Mouse (Mus musculus): ENCODE data around the gene Sema3b. TPM values are rescaled to one million over a fixed set of nuclear protein-coding genes. Genes with fewer than 3 reads are reported as not detected.

Gene Sema3b
- polyA plus RNA-seq, 1 experiment: 95.6 TPM

- TF ChIP-seq CTCF (IDR thresholded peaks at IDR 0.05; ENCODE audit: insufficient read depth, low read length): no peak
- TF ChIP-seq POLR2A (IDR thresholded peaks at IDR 0.05; ENCODE audit: borderline replicate concordance, extremely low read depth, low read depth, low read length): no peak
- H3K4me1 ChIP-seq (ENCODE audit: control insufficient read depth, insufficient read depth, low read length): peaks cover 7% of the 10 kb centered on the region
- 9% methylated on average over 46 of the region's 46 CpGs for WGBS
- DNase-seq: peak; percentile 95
- peak within 1 kb of the TSS; percentile 72 for H3K4me3 ChIP-seq (replicated peaks; ENCODE audit: extremely low read depth, low read depth, low read length)
Observed at GRCm38 (mm10) chr9:107586974-107587832, 21.8 kb downstream of the Sema3b start, which contains the start of gene Ifrd2. TSS of gene Ifrd2 (plus strand) at chr9:107587642.

DNA sequence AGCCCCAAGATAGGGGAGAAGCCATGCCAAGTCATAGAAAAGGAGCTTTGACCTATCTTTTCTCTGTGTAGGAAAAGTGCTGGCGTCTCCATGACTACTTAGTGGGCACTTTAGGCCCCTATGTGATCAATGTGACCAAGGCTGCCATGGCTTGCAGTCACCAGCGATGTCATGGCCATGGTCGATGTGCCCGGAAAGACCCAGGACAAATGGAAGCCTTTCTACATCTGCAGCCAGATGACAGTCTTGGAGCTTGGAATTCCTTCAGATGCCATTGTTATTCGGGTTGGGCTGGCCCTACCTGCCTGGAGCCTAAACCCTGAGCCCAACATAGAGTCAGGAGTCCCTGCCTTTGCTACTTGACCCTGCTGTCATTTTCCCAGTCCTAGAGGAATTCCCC is 22.5 kb downstream of the Sema3b start:
- DNase-seq: no peak
- WGBS: 81% methylated on average over 5 of the region's 5 CpGs
- TF ChIP-seq POLR2A (IDR thresholded peaks at IDR 0.05; ENCODE audit: borderline replicate concordance, extremely low read depth, low read depth, low read length) (no peak), CTCF (IDR thresholded peaks at IDR 0.05; ENCODE audit: insufficient read depth, low read length) (no peak)
- Histone ChIP-seq H3K4me1 (ENCODE audit: control insufficient read depth, insufficient read depth, low read length) (peaks cover 9% of the 10 kb centered on the region), H3K4me3 (replicated peaks; ENCODE audit: extremely low read depth, low read depth, low read length) (no peak overlapping the region)

- peaks cover 7% of the 10 kb centered on the region; the same call in 1 of the 2 replicates for H3K4me1 ChIP-seq (ENCODE audit: control insufficient read depth, insufficient read depth, low read length)
- TF ChIP-seq CTCF (IDR thresholded peaks at IDR 0.05; ENCODE audit: insufficient read depth, low read length) (no peak), POLR2A (IDR thresholded peaks at IDR 0.05; ENCODE audit: borderline replicate concordance, extremely low read depth, low read depth, low read length) (no peak)
- 90% methylated on average over 14 of the region's 14 CpGs for WGBS
- no peak overlapping the region for H3K4me3 ChIP-seq (replicated peaks; ENCODE audit: extremely low read depth, low read depth, low read length)
- DNase-seq: no peak
Observed at GRCm38 (mm10) chr9:107583174-107583573, 25.9 kb downstream of the Sema3b start.

DNA sequence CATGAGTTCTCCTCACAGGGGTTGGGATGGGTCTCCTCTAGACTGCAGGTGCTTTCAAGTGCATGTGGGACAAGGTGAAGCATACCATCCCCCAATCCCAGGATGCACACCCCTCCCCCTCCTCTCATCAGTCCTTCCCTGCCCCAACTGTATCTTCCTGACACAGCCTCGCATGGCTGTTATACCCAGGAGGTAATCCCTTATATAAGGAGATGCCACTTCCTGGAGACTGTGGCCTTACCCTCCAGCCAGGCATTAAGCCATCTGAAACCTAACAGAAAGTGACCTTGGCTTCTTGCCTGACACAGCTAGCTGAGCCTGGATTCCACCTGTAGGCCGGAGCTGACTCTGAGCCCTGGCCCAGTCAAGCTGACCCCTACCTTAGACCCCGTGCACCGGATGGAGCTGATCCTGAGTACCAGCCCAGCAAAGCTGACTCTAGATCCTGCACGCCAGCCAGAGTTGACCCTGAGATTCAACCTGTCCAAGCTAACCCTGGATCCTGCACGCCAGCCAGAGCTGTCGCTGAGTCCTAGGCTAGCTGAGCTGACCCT is 26.4 kb downstream of the Sema3b start:
- no peak overlapping the region for H3K4me3 ChIP-seq (replicated peaks; ENCODE audit: extremely low read depth, low read depth, low read length)
- WGBS: 77% methylated on average over 7 of the region's 7 CpGs
- DNase-seq: no peak
- peaks cover 9% of the 10 kb centered on the region; the same call in 1 of the 2 replicates for H3K4me1 ChIP-seq (ENCODE audit: control insufficient read depth, insufficient read depth, low read length)
- TF ChIP-seq POLR2A (IDR thresholded peaks at IDR 0.05; ENCODE audit: borderline replicate concordance, extremely low read depth, low read depth, low read length): no peak
- no peak for TF ChIP-seq CTCF (IDR thresholded peaks at IDR 0.05; ENCODE audit: insufficient read depth, low read length)

- 58% methylated on average over 4 of the region's 4 CpGs for WGBS
Observed at GRCm38 (mm10) chr9:107581584-107581983, 27.4 kb downstream of the Sema3b start.

GRCm38 (mm10) chr9:107580501-107581317 is 28.3 kb downstream of the Sema3b start, which contains the start of gene Hyal3:
TSS of gene Hyal3 (plus strand) at chr9:107580818.
- DNase-seq: peak; percentile 86
- peak within 1 kb of the TSS; percentile 86 for H3K4me3 ChIP-seq (replicated peaks; ENCODE audit: extremely low read depth, low read depth, low read length)
- TF ChIP-seq POLR2A (IDR thresholded peaks at IDR 0.05; ENCODE audit: borderline replicate concordance, extremely low read depth, low read depth, low read length) (peak; percentile 96; the same call in 1 of the 2 replicates), CTCF (IDR thresholded peaks at IDR 0.05; ENCODE audit: insufficient read depth, low read length) (no peak)
- under 1% methylated on average over 32 of the region's 32 CpGs for WGBS
- peaks cover 15% of the 10 kb centered on the region; the same call in 1 of the 2 replicates for H3K4me1 ChIP-seq (ENCODE audit: control insufficient read depth, insufficient read depth, low read length)

More at GRCm38 (mm10) chr9:107581584-107581983, 27.4 kb downstream of the Sema3b start:
- TF ChIP-seq CTCF (IDR thresholded peaks at IDR 0.05; ENCODE audit: insufficient read depth, low read length) (no peak), POLR2A (IDR thresholded peaks at IDR 0.05; ENCODE audit: borderline replicate concordance, extremely low read depth, low read depth, low read length) (no peak)
- DNase-seq: no peak
- Histone ChIP-seq H3K4me1 (ENCODE audit: control insufficient read depth, insufficient read depth, low read length) (peaks cover 11% of the 10 kb centered on the region; the same call in 1 of the 2 replicates), H3K4me3 (replicated peaks; ENCODE audit: extremely low read depth, low read depth, low read length) (peak overlapping the region; percentile 86)

DNA sequence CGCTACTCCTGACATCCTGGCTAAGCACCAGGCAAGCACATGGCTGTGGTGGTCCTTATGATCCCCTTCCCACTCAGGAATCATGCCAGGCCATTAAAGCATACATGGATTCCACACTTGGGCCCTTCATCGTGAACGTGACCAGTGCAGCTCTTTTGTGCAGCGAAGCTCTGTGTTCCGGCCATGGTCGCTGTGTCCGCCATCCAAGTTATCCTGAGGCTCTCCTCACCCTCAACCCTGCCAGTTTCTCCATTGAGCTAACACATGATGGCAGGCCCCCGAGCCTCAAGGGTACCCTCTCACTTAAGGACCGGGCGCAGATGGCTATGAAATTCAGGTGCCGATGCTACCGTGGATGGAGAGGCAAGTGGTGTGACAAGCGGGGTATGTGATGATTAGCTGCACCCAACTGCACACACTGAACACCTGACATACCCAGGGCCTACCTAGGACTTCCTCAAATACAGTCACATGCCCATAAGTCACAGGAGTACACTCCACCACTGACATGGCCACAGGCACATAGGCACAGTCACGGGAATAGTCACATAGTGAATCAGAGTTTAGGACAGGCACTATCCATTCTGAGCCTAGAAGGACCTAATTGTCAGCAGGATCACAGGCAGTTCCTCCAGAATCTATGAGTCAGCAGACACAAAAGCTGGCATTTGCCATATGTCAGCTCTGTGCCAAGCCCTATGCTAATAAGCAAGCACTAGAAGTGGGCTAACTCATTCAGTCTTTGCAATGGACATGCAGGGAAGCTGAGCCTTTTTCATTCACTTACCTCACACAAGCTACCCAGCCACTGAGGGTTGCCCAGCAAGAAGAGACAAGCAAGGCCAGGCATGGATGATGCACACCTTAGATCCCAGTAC is 29.8 kb downstream of the Sema3b start:
- DNase-seq: no peak

DNA sequence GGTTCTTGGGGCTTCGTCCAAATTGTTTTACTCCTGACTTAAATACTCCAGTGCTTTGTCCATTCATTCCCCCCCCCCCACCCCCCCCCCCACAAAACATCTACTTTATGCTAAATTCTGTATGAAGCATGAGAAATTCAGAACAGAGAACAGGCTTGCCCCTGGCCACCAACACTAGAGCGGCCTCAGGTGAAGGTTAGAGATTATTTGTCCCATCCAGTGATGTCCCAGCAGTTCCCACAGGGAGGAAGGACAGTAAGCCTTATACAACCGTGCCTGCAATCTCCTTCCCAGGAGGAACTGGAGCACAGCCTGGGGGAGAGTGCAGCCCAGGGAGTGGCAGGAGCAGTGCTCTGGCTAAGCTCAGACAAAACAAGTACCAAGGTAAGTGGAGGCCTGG is 30.4 kb downstream of the Sema3b start, which contains the start of gene Naa80:
Naa80 (plus strand) TSS at position 301 of the 400 bp plus-strand sequence.
- Histone ChIP-seq H3K4me3 (replicated peaks; ENCODE audit: extremely low read depth, low read depth, low read length) (no peak within 1 kb of the TSS), H3K4me1 (ENCODE audit: control insufficient read depth, insufficient read depth, low read length) (peaks cover 15% of the 10 kb centered on the region; the same call in 1 of the 2 replicates)
- DNase-seq: no peak
- 77% methylated on average over 3 of the region's 3 CpGs for WGBS
- no peak for TF ChIP-seq POLR2A (IDR thresholded peaks at IDR 0.05; ENCODE audit: borderline replicate concordance, extremely low read depth, low read depth, low read length)
- TF ChIP-seq CTCF (IDR thresholded peaks at IDR 0.05; ENCODE audit: insufficient read depth, low read length): no peak

More for the DNA sequence above, 29.8 kb downstream of the Sema3b start:
- Histone ChIP-seq H3K4me1 (ENCODE audit: control insufficient read depth, insufficient read depth, low read length) (peaks cover 15% of the 10 kb centered on the region; the same call in 1 of the 2 replicates), H3K4me3 (replicated peaks; ENCODE audit: extremely low read depth, low read depth, low read length) (no peak overlapping the region)
- 93% methylated on average over 14 of the region's 14 CpGs for WGBS
- no peak for TF ChIP-seq CTCF (IDR thresholded peaks at IDR 0.05; ENCODE audit: insufficient read depth, low read length)
- no peak for TF ChIP-seq POLR2A (IDR thresholded peaks at IDR 0.05; ENCODE audit: borderline replicate concordance, extremely low read depth, low read depth, low read length)

All from lung, adult 2 months (tissue).